Mouse (Mus musculus): ENCODE data around the gene Vmn1r58.
"Not testable (repeated sequence)": the region's sequence is repeated elsewhere in the genome, so short reads cannot be mapped to it uniquely, and the experiment has no call there.

The Vmn1r58 gene

DNA sequence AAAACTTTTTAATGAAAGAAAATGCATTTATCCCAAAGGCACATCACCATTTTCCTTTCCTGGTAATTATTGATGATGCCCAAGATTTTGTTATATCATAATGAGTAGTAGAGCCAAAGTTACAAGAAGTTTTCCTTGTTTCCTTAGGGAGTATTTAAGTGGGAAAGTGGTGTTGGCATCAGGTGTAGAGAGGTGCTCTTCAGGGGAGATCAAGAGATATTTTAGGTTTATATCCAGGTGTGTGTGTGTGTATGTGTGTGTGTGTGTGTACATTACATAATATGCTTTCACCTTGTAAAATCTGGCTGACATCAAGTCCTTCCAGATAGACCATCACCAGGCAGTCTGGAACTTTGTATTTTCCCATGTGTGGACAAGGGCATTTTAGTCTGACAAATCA lies at the start of gene Vmn1r58:
Vmn1r58 (minus strand) TSS at position 101 of the 400 bp plus-strand sequence.
- DNase-seq (ENCODE audit: low read depth, low spot score): not testable (repeated sequence)

GRCm38 (mm10) chr7:5456674-5457073 lies 43.5 kb upstream of the Vmn1r58 start, which contains the start of gene Vmn1r59:
Gene Vmn1r59 (minus strand): TSS chr7:5456774.
- DNase-seq (ENCODE audit: low read depth, low spot score): no peak

- DNase-seq (ENCODE audit: low read depth, low spot score): not testable (repeated sequence)
These were observed 40.8 kb upstream of the Vmn1r58 start for GRCm38 (mm10) chr7:5454011-5454410.

- DNase-seq (ENCODE audit: low read depth, low spot score): no peak
These were observed 35.4 kb upstream of the Vmn1r58 start for GRCm38 (mm10) chr7:5448627-5449026.

GRCm38 (mm10) chr7:5406201-5406600 lies 7.0 kb downstream of the Vmn1r58 start:
- DNase-seq (ENCODE audit: low read depth, low spot score): no peak

DNA sequence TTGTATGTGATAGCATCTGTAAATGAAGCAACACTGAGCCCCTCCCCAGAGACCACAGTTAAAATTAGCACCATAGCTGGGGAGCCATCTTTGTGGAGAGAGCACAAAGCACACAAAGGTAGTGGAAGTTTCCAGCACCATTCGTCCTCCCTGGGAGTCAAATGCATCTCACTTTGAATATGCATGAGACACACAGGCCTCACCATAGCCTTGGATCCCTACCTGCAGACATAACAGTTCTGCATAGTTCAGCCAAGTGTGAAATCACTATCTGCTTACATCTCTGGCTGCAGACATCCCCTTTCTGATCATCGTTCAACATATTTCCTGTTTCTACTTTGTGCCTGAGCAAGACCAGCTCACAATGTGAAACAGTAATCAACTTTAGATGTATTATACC lies 46.5 kb downstream of the Vmn1r58 start:
- no peak for DNase-seq (ENCODE audit: low read depth, low spot score)

DNA sequence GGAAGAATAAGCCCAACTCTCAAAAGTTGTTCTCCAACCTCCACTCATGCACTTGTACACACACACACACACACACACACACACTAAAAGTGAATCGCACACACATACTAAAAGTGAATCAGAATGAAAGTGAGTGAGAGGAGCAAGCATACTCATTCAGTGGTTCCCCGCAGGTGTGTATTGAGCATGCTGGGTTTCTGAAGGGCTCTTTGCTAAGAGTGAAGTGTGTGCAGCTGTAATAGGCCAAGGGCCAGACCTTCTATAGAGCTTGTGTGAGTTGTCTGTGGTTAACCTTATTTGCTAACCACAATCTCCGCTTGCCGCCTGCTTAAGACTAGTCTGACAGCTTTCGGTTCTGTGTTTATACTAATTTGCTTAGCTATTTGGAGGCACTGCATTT lies 49.6 kb downstream of the Vmn1r58 start:
- DNase-seq (ENCODE audit: low read depth, low spot score): no peak
